Mouse (Mus musculus): Measurements from ENCODE around the gene Pde4b.

DNA sequence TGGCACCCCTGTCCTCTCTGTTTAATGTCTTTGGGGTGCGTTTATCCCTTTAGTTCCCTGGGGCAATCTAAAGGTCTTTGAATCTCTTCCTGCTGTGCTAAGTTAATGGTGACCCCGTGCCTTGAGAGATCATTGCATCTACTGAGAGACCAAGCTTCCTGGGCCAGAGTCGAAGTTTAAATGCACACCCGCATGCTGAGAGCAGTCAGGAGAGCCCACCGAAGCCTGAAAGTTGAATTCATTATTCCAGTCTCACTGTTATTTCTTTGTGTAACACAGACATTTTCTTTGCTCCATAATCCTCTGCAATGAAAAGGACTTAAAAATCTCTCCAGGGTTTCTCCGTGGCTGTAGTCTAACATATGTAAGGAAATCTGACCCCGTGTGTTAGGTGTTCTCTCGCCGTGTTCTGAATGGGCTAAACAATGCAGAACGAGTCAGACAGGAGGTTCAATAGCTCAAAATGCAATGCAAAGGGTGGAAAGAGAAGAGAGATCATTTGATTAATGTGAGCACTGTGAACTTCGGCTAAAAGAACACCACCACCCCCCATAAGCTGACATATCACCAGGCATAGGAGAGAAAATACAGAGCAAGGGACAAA lies 333.6 kb downstream of the Pde4b start:
- no peak for TF ChIP-seq POLR2A (IDR thresholded peaks at IDR 0.05; ENCODE audit: borderline replicate concordance, control insufficient read depth, low read depth, low read length)
- TF ChIP-seq CTCF (IDR thresholded peaks at IDR 0.05; ENCODE audit: control insufficient read depth, insufficient read depth, low read length), result no peak
